In the genomic region with DNA sequence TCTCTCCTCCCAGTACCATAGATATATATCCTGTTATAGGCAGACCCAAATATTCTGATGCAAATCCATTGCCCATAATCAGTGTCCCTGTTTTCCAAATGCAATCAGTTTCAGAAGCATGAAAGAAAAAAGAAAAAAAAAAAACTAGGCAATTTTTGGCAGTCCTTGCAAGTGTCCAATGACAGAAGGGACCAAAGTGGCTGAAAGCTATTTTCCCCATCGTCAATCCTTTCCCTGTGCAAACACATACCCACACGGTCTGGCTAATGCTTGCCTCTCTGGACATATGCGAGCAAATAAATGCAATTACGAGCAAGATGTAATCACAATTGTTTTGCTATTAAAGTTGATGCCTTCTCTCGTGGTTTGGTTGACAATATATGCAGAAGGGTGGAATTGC, we compare ENCODE assay signal across 16 mouse cellular contexts.
"Had no signal": no experiment of that assay in that cellular context is flagged by ENCODE, and none has a peak within 500 bp of the region (broad histone marks: within the 10 kb centered on the region; RNA-seq: fewer than 3 reads in every experiment).

No protein-coding gene starts in this region.

- H3K36me3 ChIP-seq: neural tube, embryonic 13.5 days; neural tube, embryonic 15.5 days; stomach, embryonic 15.5 days had no signal

- H3K4me2 ChIP-seq: neural tube, embryonic 13.5 days; neural tube, embryonic 15.5 days; stomach, embryonic 15.5 days had no signal

- H3K27ac ChIP-seq: neural tube, embryonic 13.5 days; neural tube, embryonic 15.5 days; stomach, embryonic 15.5 days; stomach, postnatal 0 days had no signal

- H3K4me1 ChIP-seq: neural tube, embryonic 13.5 days; neural tube, embryonic 15.5 days; stomach, embryonic 15.5 days had no signal

- H3K4me3 ChIP-seq: neural tube, embryonic 13.5 days; neural tube, embryonic 15.5 days; stomach, embryonic 15.5 days had no signal

- H3K27me3 ChIP-seq: neural tube, embryonic 13.5 days; neural tube, embryonic 15.5 days; stomach, embryonic 15.5 days had no signal

- H3K9ac ChIP-seq: neural tube, embryonic 13.5 days; neural tube, embryonic 15.5 days; stomach, embryonic 15.5 days had no signal

- H3K9me3 ChIP-seq: neural tube, embryonic 13.5 days; neural tube, embryonic 15.5 days; stomach, embryonic 15.5 days had no signal

- DNase-seq: retina, postnatal 1 day; right cerebral cortex, adult 18-20 months; right cerebral cortex, postnatal 14 days; right cerebral cortex, postnatal 25 days; right cerebral cortex, postnatal 4 days; spleen, adult 18-20 months; thymus, adult 18-20 months; thymus, adult 2 months; thymus, postnatal 14 days; thymus, postnatal 25 days; thymus, postnatal 36 days; thymus, postnatal 4 days had no signal
